In the genomic region with DNA sequence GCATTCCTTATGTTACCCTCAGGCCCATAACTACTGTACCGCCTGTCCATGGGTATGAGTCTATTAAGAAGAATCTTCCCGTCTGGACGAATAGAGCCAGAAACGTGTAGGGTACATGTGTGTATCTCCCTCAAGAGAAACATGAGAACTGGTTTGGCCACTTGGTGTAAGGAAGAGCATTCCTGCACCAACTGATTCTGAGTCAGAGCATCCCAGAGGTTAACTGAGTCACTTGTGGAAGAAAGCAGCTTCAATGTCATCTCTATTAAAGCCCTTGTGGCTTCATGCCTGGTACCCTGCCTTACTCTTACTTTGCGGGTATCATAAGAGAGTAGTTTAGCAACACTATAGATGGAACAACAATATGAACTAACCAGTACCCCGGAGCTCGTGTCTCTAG, we compare ENCODE assay signal across 15 mouse cellular contexts.
"Had no signal": no experiment of that assay in that cellular context is flagged by ENCODE, and none has a peak within 500 bp of the region (broad histone marks: within the 10 kb centered on the region; RNA-seq: fewer than 3 reads in every experiment).

No protein-coding gene starts in this region.

- H3K36me3 ChIP-seq: limb, embryonic 12.5 days; limb, embryonic 15.5 days; midbrain, embryonic 12.5 days; midbrain, embryonic 15.5 days; neural tube, embryonic 13.5 days had no signal

- H3K9me3 ChIP-seq: limb, embryonic 12.5 days; limb, embryonic 15.5 days; midbrain, embryonic 12.5 days; midbrain, embryonic 15.5 days; neural tube, embryonic 13.5 days had no signal

- H3K4me3 ChIP-seq: limb, embryonic 12.5 days; limb, embryonic 15.5 days; midbrain, embryonic 12.5 days; midbrain, embryonic 15.5 days; neural tube, embryonic 13.5 days had no signal

- DNase-seq: kidney, adult 2 months; kidney, postnatal 14 days; kidney, postnatal 4 days; left cerebral cortex, postnatal 4 days; liver, postnatal 0 days; lung, embryonic 14.5 days; thymus, postnatal 25 days had no signal

- H3K9ac ChIP-seq: limb, embryonic 12.5 days; limb, embryonic 15.5 days; liver, embryonic 14.5 days; liver, postnatal 0 days; lung, embryonic 14.5 days; midbrain, embryonic 12.5 days; midbrain, embryonic 15.5 days; neural tube, embryonic 13.5 days had no signal

- H3K27ac ChIP-seq: limb, embryonic 12.5 days; limb, embryonic 15.5 days; liver, embryonic 14.5 days; macrophage; midbrain, embryonic 12.5 days; midbrain, embryonic 15.5 days; neural tube, embryonic 13.5 days had no signal

- H3K27me3 ChIP-seq: limb, embryonic 15.5 days; midbrain, embryonic 12.5 days; midbrain, embryonic 15.5 days; neural tube, embryonic 13.5 days had no signal

- ATAC-seq: liver, postnatal 0 days; midbrain, embryonic 15.5 days had no signal

- H3K4me2 ChIP-seq: limb, embryonic 12.5 days; limb, embryonic 15.5 days; liver, embryonic 11.5 days; lung, embryonic 14.5 days; midbrain, embryonic 12.5 days; midbrain, embryonic 15.5 days; neural tube, embryonic 13.5 days had no signal
